Mouse (Mus musculus): ENCODE measurements around the gene Pygm. TPM values are rescaled to one million over a fixed set of nuclear protein-coding genes. Genes with fewer than 3 reads are reported as not detected.

Pygm gene
- polyA plus RNA-seq, 1 experiment from 2014 or later: 7.3 TPM

GRCm38 (mm10) chr19:6399285-6400095 lies 15.3 kb downstream of the Pygm start, which contains the start of gene Rasgrp2:
TSS of gene Rasgrp2 (plus strand) at chr19:6399340.
- peaks cover 34% of the 10 kb centered on the region for H3K4me1 ChIP-seq (ENCODE audit: control insufficient read depth, insufficient read depth, low read length)
- peak within 1 kb of the TSS; percentile 83 for H3K9ac ChIP-seq (ENCODE audit: low read depth, low read length)
- H3K27me3 ChIP-seq (ENCODE audit: control insufficient read depth, insufficient read depth, low read depth, low read length): peaks cover 2% of the 10 kb centered on the region; the same call in 1 of the 2 replicates
- H3K9me3 ChIP-seq (replicated peaks; ENCODE audit: control insufficient read depth, low read length, poor library complexity, severe bottlenecking): no peaks in the 10 kb centered on the region
- peak within 1 kb of the TSS; percentile 97 for H3K4me2 ChIP-seq (ENCODE audit: low read length)
- peak; percentile 26; the same call in 1 of the 2 replicates for ATAC-seq
- H3K36me3 ChIP-seq (ENCODE audit: control insufficient read depth, insufficient read depth, low read length): no peaks in the 10 kb centered on the region
- peak within 1 kb of the TSS; percentile 65 for H3K4me3 ChIP-seq (ENCODE audit: low read depth, low read length)
- WGBS: under 1% methylated on average over 70 of the region's 87 CpGs
- peak within 1 kb of the TSS; percentile 83 for H3K27ac ChIP-seq (ENCODE audit: low read length)

DNA sequence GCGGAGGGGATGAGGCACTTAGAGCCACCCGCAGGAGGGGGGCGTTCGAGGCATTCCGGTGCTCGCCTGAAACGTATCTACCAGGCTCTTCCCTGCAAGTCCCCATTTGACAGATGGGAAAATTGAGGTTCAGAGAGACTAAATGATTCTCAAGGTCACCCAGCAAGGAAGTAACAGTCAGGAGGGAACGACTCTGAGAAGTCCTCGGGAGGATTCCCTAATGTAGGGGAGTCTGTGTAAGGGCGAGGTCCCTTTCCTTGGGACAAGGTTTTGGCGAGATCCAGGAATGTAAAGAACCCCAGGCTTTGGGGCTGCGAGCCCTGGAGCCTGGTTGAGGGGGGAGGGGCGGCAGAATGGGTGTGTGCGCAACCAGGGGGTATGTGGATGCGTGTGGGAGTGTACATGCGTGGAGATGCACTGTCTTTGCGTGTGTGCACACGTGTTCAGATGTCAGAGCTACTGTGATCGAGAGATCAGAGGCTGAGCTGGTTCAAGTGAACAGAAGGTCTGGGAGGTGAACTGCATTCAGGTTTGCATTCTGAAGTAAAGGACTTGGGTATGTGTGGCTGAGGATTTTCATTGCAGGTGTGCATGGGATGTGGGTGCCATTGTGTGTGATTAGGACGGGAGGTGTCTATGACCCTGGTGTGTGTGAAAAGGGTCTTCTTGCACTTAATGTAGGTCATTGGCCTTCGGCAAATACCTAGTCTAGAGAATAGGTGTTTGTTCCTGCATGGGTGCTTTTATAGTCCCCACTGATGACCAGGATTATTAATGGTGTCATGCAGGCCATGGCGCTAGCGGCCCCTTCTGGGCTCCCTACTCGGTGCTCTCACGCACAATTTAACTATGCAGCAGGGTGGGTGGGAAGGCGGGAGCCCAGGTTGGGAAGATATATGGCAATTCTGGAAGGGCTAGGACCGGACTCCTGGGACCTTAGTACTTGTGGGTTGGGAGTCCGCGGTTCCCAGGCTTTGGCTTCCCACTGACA lies 16.2 kb downstream of the Pygm start:
- Histone ChIP-seq H3K36me3 (ENCODE audit: control insufficient read depth, insufficient read depth, low read length) (no peaks in the 10 kb centered on the region), H3K27me3 (ENCODE audit: control insufficient read depth, insufficient read depth, low read depth, low read length) (peaks cover 2% of the 10 kb centered on the region; the same call in 1 of the 2 replicates), H3K4me1 (ENCODE audit: control insufficient read depth, insufficient read depth, low read length) (peaks cover 34% of the 10 kb centered on the region), H3K4me2 (ENCODE audit: low read length) (peak overlapping the region; percentile 97), H3K9me3 (replicated peaks; ENCODE audit: control insufficient read depth, low read length, poor library complexity, severe bottlenecking) (no peaks in the 10 kb centered on the region), H3K4me3 (ENCODE audit: low read depth, low read length) (peak overlapping the region; percentile 65), H3K9ac (ENCODE audit: low read depth, low read length) (peak overlapping the region; percentile 83), H3K27ac (ENCODE audit: low read length) (peak overlapping the region; percentile 83)
- WGBS: 1% methylated on average over 28 of the region's 29 CpGs
- ATAC-seq: peak; percentile 13; the same call in 1 of the 2 replicates

GRCm38 (mm10) chr19:6401131-6401815 lies 17.1 kb downstream of the Pygm start:
- Histone ChIP-seq H3K9me3 (replicated peaks; ENCODE audit: control insufficient read depth, low read length, poor library complexity, severe bottlenecking) (no peaks in the 10 kb centered on the region), H3K36me3 (ENCODE audit: control insufficient read depth, insufficient read depth, low read length) (no peaks in the 10 kb centered on the region), H3K27me3 (ENCODE audit: control insufficient read depth, insufficient read depth, low read depth, low read length) (peaks cover 2% of the 10 kb centered on the region; the same call in 1 of the 2 replicates), H3K9ac (ENCODE audit: low read depth, low read length) (peak overlapping the region; percentile 83), H3K4me1 (ENCODE audit: control insufficient read depth, insufficient read depth, low read length) (peaks cover 34% of the 10 kb centered on the region), H3K4me2 (ENCODE audit: low read length) (peak overlapping the region; percentile 97), H3K4me3 (ENCODE audit: low read depth, low read length) (peak overlapping the region; percentile 65), H3K27ac (ENCODE audit: low read length) (no peak overlapping the region)
- no peak; the same call in 1 of the 2 replicates for ATAC-seq
- WGBS: 0% methylated on average over 32 of the region's 32 CpGs

DNA sequence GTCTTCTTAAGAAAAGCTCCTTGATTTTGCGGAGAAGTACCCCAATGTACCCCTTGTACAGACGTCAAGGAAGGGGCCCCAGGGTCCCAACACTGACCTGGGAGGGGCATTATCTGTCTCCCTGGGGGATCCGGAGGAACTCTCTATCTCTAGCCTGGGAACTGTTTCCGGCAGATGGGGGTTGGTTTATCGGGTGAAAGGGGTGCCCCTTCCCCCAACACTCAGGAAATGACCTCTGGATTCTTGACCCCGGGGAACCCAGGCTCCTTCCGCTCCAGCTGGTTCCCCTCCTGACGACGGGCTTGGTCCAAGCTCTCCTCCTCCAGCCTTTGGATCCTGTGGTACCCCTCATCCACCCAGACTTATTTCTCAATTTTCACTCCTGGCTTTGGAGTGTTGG lies 17.8 kb downstream of the Pygm start:
- ATAC-seq: no peak
- Histone ChIP-seq H3K9me3 (replicated peaks; ENCODE audit: control insufficient read depth, low read length, poor library complexity, severe bottlenecking) (no peaks in the 10 kb centered on the region), H3K4me3 (ENCODE audit: low read depth, low read length) (peak overlapping the region; percentile 65), H3K27me3 (ENCODE audit: control insufficient read depth, insufficient read depth, low read depth, low read length) (peaks cover 2% of the 10 kb centered on the region; the same call in 1 of the 2 replicates), H3K27ac (ENCODE audit: low read length) (no peak overlapping the region), H3K4me2 (ENCODE audit: low read length) (peak overlapping the region; percentile 97), H3K36me3 (ENCODE audit: control insufficient read depth, insufficient read depth, low read length) (no peaks in the 10 kb centered on the region), H3K4me1 (ENCODE audit: control insufficient read depth, insufficient read depth, low read length) (peaks cover 34% of the 10 kb centered on the region), H3K9ac (ENCODE audit: low read depth, low read length) (peak overlapping the region; percentile 83)
- 21% methylated on average over 9 of the region's 9 CpGs for WGBS

DNA sequence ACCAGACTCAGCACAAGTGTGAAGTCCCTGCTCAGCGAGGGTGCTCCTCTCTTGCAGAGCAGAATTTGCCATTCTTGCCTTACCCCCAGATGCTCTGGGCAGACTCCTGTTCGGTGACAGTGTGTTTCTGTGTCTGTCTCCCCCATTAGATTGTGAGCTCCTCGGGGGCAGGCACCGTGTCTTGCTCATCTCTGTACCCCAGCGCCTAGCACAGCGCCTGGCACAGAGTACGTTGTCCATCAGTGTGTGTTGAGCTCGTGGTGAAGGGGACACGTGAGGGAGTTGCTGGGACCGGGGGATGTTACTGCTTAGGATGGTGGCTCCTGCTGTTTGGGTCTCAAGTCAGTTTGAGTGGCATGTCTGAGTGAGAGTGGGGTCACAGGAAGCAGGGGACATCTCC lies 19.7 kb downstream of the Pygm start:
- Histone ChIP-seq H3K27me3 (ENCODE audit: control insufficient read depth, insufficient read depth, low read depth, low read length) (peaks cover 2% of the 10 kb centered on the region; the same call in 1 of the 2 replicates), H3K4me1 (ENCODE audit: control insufficient read depth, insufficient read depth, low read length) (peaks cover 29% of the 10 kb centered on the region), H3K9me3 (replicated peaks; ENCODE audit: control insufficient read depth, low read length, poor library complexity, severe bottlenecking) (no peaks in the 10 kb centered on the region), H3K27ac (ENCODE audit: low read length) (no peak overlapping the region), H3K9ac (ENCODE audit: low read depth, low read length) (no peak overlapping the region), H3K36me3 (ENCODE audit: control insufficient read depth, insufficient read depth, low read length) (no peaks in the 10 kb centered on the region), H3K4me2 (ENCODE audit: low read length) (no peak overlapping the region), H3K4me3 (ENCODE audit: low read depth, low read length) (no peak overlapping the region)
- 85% methylated on average over 10 of the region's 10 CpGs for WGBS
- ATAC-seq: no peak

- no peaks in the 10 kb centered on the region for H3K9me3 ChIP-seq (replicated peaks; ENCODE audit: control insufficient read depth, low read length, poor library complexity, severe bottlenecking)
- peaks cover 18% of the 10 kb centered on the region for H3K4me1 ChIP-seq (ENCODE audit: control insufficient read depth, insufficient read depth, low read length)
- H3K4me2 ChIP-seq (ENCODE audit: low read length): no peak overlapping the region
- H3K9ac ChIP-seq (ENCODE audit: low read depth, low read length): no peak overlapping the region
- H3K27me3 ChIP-seq (ENCODE audit: control insufficient read depth, insufficient read depth, low read depth, low read length): peaks cover 2% of the 10 kb centered on the region; the same call in 1 of the 2 replicates
- 47% methylated on average over 10 of the region's 10 CpGs for WGBS
- no peak overlapping the region for H3K4me3 ChIP-seq (ENCODE audit: low read depth, low read length)
- ATAC-seq: no peak
- H3K36me3 ChIP-seq (ENCODE audit: control insufficient read depth, insufficient read depth, low read length): no peaks in the 10 kb centered on the region
- H3K27ac ChIP-seq (ENCODE audit: low read length): no peak overlapping the region
Measured at GRCm38 (mm10) chr19:6405433-6405832, 21.2 kb downstream of the Pygm start.

DNA sequence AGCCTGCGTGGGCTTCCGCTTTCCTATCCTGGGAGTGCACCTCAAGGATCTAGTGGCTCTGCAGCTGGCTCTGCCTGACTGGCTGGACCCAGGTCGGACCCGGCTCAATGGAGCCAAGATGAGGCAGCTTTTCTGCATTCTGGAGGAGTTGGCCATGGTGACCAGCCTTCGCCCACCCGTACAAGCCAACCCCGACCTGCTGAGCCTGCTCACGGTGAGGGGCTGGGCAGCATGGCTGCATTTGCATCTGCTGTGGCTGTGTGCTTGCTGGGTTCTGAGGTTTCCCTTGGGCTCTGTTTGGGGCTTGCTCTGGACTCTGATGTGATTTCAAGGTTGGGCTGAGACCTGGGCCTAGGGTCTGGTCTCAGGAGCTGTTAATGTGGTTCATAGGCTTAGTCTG lies 22.9 kb downstream of the Pygm start:
- 0 out of 2 replicates have a peak, but pooled peaks cover 2% of the 10 kb centered on the region for H3K27me3 ChIP-seq (ENCODE audit: control insufficient read depth, insufficient read depth, low read depth, low read length)
- WGBS: 75% methylated on average over 8 of the region's 8 CpGs

DNA sequence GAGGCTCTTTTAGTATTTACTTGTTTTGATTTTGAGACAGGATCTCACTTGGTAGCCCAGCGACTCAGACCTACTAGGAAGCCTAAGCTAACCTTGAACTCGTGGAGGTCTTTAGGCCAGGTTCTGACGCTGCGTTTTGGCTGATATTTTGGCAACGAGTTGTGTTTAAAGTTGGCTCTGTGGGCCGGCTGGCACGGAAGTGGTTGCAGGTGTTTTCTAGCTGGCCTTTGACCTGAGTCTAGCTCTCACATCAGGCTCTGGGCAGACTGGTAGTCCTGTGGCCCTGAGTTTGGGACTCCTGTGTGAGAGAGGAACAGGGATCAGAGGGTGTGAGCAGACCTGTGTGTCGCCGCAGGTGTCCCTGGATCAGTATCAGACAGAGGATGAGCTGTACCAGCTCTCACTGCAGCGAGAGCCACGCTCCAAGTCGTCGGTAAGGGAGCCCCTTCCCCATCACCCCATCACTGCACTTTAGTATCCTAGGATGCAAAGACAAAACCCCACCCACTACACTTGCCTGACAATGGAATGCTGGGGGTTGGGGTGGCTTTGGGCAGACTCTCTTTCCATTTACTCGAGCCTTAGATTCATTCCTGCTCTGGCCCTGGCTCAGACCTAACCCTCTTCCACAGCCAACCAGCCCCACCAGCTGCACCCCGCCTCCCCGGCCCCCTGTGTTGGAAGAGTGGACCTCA lies 23.8 kb downstream of the Pygm start:
- Histone ChIP-seq H3K4me3 (ENCODE audit: low read depth, low read length) (no peak overlapping the region), H3K27ac (ENCODE audit: low read length) (no peak overlapping the region), H3K36me3 (ENCODE audit: control insufficient read depth, insufficient read depth, low read length) (no peaks in the 10 kb centered on the region), H3K4me2 (ENCODE audit: low read length) (no peak overlapping the region), H3K9ac (ENCODE audit: low read depth, low read length) (no peak overlapping the region), H3K27me3 (ENCODE audit: control insufficient read depth, insufficient read depth, low read depth, low read length) (no peaks in the 10 kb centered on the region), H3K4me1 (ENCODE audit: control insufficient read depth, insufficient read depth, low read length) (no peaks in the 10 kb centered on the region), H3K9me3 (replicated peaks; ENCODE audit: control insufficient read depth, low read length, poor library complexity, severe bottlenecking) (no peaks in the 10 kb centered on the region)
- ATAC-seq: no peak
- WGBS: 49% methylated on average over 16 of the region's 16 CpGs

More for the DNA sequence above, 22.9 kb downstream of the Pygm start:
- no peak for ATAC-seq
- H3K4me3 ChIP-seq (ENCODE audit: low read depth, low read length): no peak overlapping the region
- peaks cover 2% of the 10 kb centered on the region for H3K4me1 ChIP-seq (ENCODE audit: control insufficient read depth, insufficient read depth, low read length)
- H3K9me3 ChIP-seq (replicated peaks; ENCODE audit: control insufficient read depth, low read length, poor library complexity, severe bottlenecking): no peaks in the 10 kb centered on the region
- no peak overlapping the region for H3K27ac ChIP-seq (ENCODE audit: low read length)
- H3K9ac ChIP-seq (ENCODE audit: low read depth, low read length): no peak overlapping the region
- no peak overlapping the region for H3K4me2 ChIP-seq (ENCODE audit: low read length)
- no peaks in the 10 kb centered on the region for H3K36me3 ChIP-seq (ENCODE audit: control insufficient read depth, insufficient read depth, low read length)

Data from midbrain, embryonic 16.5 days (tissue).